Mouse (Mus musculus) limb, embryonic 14.5 days (tissue): ENCODE data around the gene Nanos2. TPM values are rescaled to one million over a fixed set of nuclear protein-coding genes. Genes with fewer than 3 reads are reported as not detected.

Source experiments
- ATAC-seq: fragments of 200-750 bp; cut with Nextera tagmentation; 2 replicates; pipeline ENCODE4 v1.8.0; 2017; ENCODE audit warnings: low read depth, moderate number of reproducible peaks, moderate TSS enrichment; ENCODE audit not compliant: low FRiP score
- DNase-seq: peaks from one replicate; pipeline ENCODE4 v3.0.0-alpha.2; 2015; ENCODE audit warnings: low spot score
- H3K27ac ChIP-seq: fragments of 300-500 bp; sonication (generic); replicated peaks from 2 replicates; pipeline ENCODE4 v1.5.1; 2014; ENCODE audit warnings: low read depth, mild to moderate bottlenecking, low read length, moderate library complexity, mixed read lengths
- H3K27me3 ChIP-seq: fragments of 300-500 bp; sonication (generic); 2 replicates; pipeline ENCODE4 v1.6.1; 2014; ENCODE audit warnings: low read length, mixed read lengths; ENCODE audit not compliant: control insufficient read depth, insufficient read depth
- H3K36me3 ChIP-seq: fragments of 300-500 bp; sonication (generic); 2 replicates; pipeline ENCODE4 v1.6.1; 2014; ENCODE audit warnings: mild to moderate bottlenecking, low read length, moderate library complexity, mixed read lengths; ENCODE audit not compliant: control insufficient read depth, insufficient read depth
- H3K4me1 ChIP-seq: fragments of 300-500 bp; sonication (generic); 2 replicates; pipeline ENCODE4 v1.6.1; 2014; ENCODE audit warnings: antibody characterized with exemption, low read length, mixed read lengths; ENCODE audit not compliant: control insufficient read depth, insufficient read depth
- H3K4me2 ChIP-seq: fragments of 300-500 bp; sonication (generic); replicated peaks from 2 replicates; pipeline ENCODE4 v1.6.1; 2014; ENCODE audit warnings: low read depth, mild to moderate bottlenecking, low read length, moderate library complexity; ENCODE audit not compliant: severe bottlenecking
- H3K4me3 ChIP-seq: fragments of 300-500 bp; sonication (generic); replicated peaks from 2 replicates; pipeline ENCODE4 v1.5.1; 2014; ENCODE audit warnings: low read length
- H3K9ac ChIP-seq: fragments of 300-500 bp; sonication (generic); 2 replicates; pipeline ENCODE4 v1.6.1; 2014; ENCODE audit warnings: mild to moderate bottlenecking, low read depth, low read length, moderate library complexity; ENCODE audit not compliant: severe bottlenecking
- H3K9me3 ChIP-seq: fragments of 300-500 bp; sonication (generic); 2 replicates; pipeline ENCODE4 v1.6.1; 2016; ENCODE audit warnings: low read length; ENCODE audit not compliant: control insufficient read depth
- POLR2A ChIP-seq: fragments of 200-500 bp; IDR thresholded peaks from 2 replicates; pipeline ENCODE4 v1.8.0; 2012; ENCODE audit warnings: inconsistent platforms, mild to moderate bottlenecking, moderate library complexity, borderline replicate concordance; ENCODE audit not compliant: insufficient read depth, insufficient read length; ENCODE audit errors: extremely low read depth
- WGBS: fragments of 180-500 bp; shearing (Covaris S2); extraction: QIAGEN DNeasy Blood & Tissue Kit; methylation state at CpG from one replicate; pipeline ENCODE4 v1.1.7; 2014; 5-methylcytosine and 5-hydroxymethylcytosine counted together
- polyA plus RNA-seq, 2 experiments: library from polyadenylated mRNA; depleted of rRNA in 1 of 2; stranded (reverse) in 1 of 2; unstranded in 1 of 2; fragments of >200 nt; fragmentation: Nextera tagmentation in 1 of 2; extraction: Ambion mirVana in 1 of 2; gene quantifications; 2 replicates each; pipeline versions ENCODE4 v1.2.1 to v1.2.3; 2012 to 2014

Nanos2 gene
- polyA plus RNA-seq, 2 experiments, result 0.06 TPM; not detected in 1

DNA sequence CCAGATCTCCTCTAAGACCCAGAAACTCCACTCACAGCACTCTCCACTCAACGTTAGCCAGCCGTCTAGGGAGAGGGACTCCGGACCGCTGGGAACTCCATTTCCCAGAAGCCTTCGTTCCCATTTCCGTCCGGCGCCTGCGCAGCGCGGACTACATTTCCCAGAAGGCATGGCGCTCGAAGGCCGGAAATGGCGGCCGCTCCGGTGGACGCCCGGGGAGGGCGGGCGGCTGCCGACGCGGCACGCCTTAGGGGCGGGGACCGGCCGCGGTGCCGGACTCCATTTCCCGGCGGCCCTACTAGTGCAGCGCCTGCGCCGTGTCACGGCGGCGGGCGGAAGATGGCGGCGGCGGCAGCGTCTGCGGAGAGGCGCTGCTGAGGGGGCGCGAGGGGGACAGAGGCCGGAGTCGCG is 36.9 kb downstream of the Nanos2 start, which contains the start of gene Sympk:
TSS of gene Sympk (plus strand) at position 282 of the 411 bp plus-strand sequence.
- Histone ChIP-seq H3K27ac (no peak within 1 kb of the TSS), H3K4me3 (peak within 1 kb of the TSS; percentile 75), H3K4me2 (peak within 1 kb of the TSS; percentile 62), H3K9ac (peak within 1 kb of the TSS; percentile 86), H3K9me3 (no peaks in the 10 kb centered on the region), H3K4me1 (peaks cover 9% of the 10 kb centered on the region; the same call in 1 of the 2 replicates), H3K36me3 (peaks cover 7% of the 10 kb centered on the region), H3K27me3 (peaks cover 32% of the 10 kb centered on the region)
- 0% methylated on average over 38 of the region's 50 CpGs for WGBS
- peak; percentile 50; the same call in 1 of the 2 replicates for TF ChIP-seq POLR2A
- DNase-seq (peak; percentile 97), ATAC-seq (peak; percentile 95)

DNA sequence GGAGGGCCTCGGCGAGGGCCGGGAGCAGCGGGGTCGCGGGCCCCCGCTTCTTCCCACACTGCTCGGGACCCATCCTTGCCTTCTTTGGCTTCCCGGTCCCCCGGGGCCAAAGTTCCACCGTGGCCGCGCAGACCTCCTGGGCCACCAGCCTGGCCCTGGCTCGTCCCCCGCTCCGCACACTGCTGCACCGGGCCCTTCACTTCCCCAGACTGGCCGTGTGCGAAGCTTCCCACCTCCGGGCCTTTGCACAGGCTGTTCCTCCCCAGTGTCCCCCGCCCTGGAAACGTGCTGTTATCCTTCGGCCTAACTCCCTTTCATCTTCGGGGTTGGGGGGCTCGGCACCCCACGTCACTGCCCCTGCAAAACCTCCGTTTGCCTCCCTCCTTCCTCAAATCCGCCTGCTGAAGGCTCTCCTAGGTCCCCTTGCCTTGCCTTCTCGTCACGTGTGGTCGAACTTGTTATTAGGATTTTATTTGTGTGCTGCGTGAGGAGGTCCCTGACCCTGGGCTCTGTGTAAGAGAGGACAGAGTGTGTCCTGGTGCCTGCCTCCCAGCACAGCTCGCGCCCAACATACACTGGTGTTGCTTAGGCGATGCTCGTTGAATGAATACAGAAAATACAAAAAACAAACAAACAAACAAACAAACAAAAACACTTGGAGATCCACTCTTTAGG is 37.5 kb downstream of the Nanos2 start:
- Histone ChIP-seq H3K9me3 (no peaks in the 10 kb centered on the region), H3K36me3 (peaks cover 13% of the 10 kb centered on the region), H3K27ac (no peak overlapping the region), H3K27me3 (peaks cover 32% of the 10 kb centered on the region), H3K4me2 (peak overlapping the region; percentile 62), H3K4me3 (peak overlapping the region; percentile 75), H3K4me1 (peaks cover 9% of the 10 kb centered on the region; the same call in 1 of the 2 replicates), H3K9ac (peak overlapping the region; percentile 86)
- DNase-seq (no peak), ATAC-seq (peak; percentile 35)
- 2% methylated on average over 25 of the region's 36 CpGs for WGBS
- TF ChIP-seq POLR2A, result no peak

DNA sequence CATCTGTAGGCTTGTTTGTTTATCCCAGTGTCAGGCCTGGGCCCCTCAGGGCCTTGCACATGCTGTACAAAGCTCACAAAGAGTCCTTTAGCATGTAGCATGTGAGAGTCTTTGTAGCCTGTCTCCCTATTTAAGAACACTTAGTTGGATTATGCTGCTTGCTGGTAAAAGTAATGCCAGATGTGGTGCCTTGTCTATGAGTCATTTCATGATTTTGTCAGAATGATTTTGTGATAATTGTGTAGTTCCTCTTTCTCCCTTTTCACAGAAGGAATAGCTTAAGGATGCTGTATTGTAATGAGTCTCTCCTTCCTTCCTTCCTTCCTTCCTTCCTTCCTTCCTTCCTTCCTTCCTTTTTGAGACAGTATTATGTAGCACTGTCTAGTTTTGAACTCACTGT is 40.9 kb downstream of the Nanos2 start:
- Histone ChIP-seq H3K27ac (no peak overlapping the region), H3K4me3 (no peak overlapping the region), H3K4me2 (no peak overlapping the region), H3K36me3 (peaks cover 45% of the 10 kb centered on the region), H3K27me3 (peaks cover 9% of the 10 kb centered on the region), H3K9ac (no peak overlapping the region), H3K9me3 (no peaks in the 10 kb centered on the region), H3K4me1 (peaks cover 9% of the 10 kb centered on the region; the same call in 1 of the 2 replicates)
- no peak for TF ChIP-seq POLR2A
- DNase-seq, result no peak
- no peak for ATAC-seq

DNA sequence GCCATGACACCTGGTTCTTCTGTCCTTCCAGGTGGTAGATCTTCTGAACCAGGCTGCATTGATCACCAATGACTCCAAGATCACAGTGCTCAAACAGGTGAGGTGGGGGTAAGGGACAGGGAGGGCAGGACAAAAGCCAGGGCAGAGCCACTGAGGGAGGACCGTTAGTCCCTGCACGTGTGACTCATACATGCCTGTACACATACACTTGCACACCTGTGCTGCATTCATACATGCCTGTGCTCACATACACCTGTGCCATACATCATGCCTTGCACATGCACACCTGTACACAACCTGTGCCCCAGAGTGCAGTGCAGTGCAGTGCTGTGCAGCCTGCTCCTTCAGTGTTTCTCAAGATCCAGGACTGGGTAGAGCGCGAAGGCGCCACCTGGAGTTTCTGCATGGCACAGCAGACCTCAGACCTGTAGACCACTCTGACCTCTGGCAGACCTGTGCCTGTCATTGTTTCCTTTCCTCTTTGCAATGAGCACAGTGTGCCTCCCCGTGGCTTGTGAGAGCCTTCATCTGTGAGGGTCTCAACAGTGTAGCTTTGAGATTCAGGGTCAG is 42.0 kb downstream of the Nanos2 start:
- TF ChIP-seq POLR2A, result no peak
- Histone ChIP-seq H3K9ac (no peak overlapping the region), H3K4me3 (no peak overlapping the region), H3K36me3 (peaks cover 54% of the 10 kb centered on the region), H3K4me2 (no peak overlapping the region), H3K9me3 (no peaks in the 10 kb centered on the region), H3K27me3 (no peaks in the 10 kb centered on the region), H3K4me1 (peaks cover 9% of the 10 kb centered on the region; the same call in 1 of the 2 replicates), H3K27ac (no peak overlapping the region)
- ATAC-seq (peak; percentile 31; the same call in 1 of the 2 replicates), DNase-seq (peak; percentile 37)
- WGBS, result 52% methylated on average over 6 of the region's 6 CpGs

DNA sequence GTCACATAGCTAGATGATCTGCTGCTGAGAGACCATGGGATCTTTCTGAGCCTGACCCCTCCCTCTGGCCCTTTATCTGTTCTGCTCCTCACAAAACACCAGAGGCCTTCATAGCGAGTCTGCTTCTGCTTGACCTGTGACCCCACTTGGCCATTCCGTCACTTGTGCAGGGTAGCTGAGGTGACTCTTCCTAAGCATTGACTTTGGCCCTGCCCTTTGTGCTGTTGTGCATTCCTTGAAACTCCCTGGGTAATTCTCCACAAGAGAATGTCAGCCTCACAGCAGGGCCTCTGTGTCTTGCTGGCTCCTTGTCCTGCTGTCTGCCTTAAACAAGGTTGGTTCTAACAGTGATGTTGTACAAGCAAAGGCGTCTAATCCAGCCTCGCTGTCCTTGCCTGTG is 44.4 kb downstream of the Nanos2 start:
- H3K27me3 ChIP-seq, result no peaks in the 10 kb centered on the region
- WGBS, result 88% methylated on average over 4 of the region's 4 CpGs
- no peaks in the 10 kb centered on the region for H3K4me1 ChIP-seq
- no peak overlapping the region for H3K27ac ChIP-seq
- H3K9ac ChIP-seq, result no peak overlapping the region
- H3K36me3 ChIP-seq, result peaks cover 79% of the 10 kb centered on the region
- H3K9me3 ChIP-seq, result no peaks in the 10 kb centered on the region
- no peak for TF ChIP-seq POLR2A
- no peak overlapping the region for H3K4me3 ChIP-seq
- ATAC-seq (no peak), DNase-seq (no peak)
- H3K4me2 ChIP-seq, result no peak overlapping the region

Other genes starting within 250 kb of the Nanos2 start
- gene Psg19, start 188.9 kb upstream of the Nanos2 start, polyA plus RNA-seq (2012; rRNA removed), result 0.05 and 0.25 TPM in 2 replicates
- not detected in 2 replicates for gene Psg19, start 188.9 kb upstream of the Nanos2 start, polyA plus RNA-seq (2014; fragmentation: Nextera tagmentation; extraction: Ambion mirVana)
- 0.47 and 0.48 TPM in 2 replicates for gene Psg17, start 165.8 kb upstream of the Nanos2 start, polyA plus RNA-seq (2012; rRNA removed)
- not detected in 2 replicates for gene Psg17, start 165.8 kb upstream of the Nanos2 start, polyA plus RNA-seq (2014; fragmentation: Nextera tagmentation; extraction: Ambion mirVana)
- 0.91 and 1.0 TPM in 2 replicates for gene Mill2, start 147.4 kb upstream of the Nanos2 start, polyA plus RNA-seq (2012; rRNA removed)
- gene Mill2, start 147.4 kb upstream of the Nanos2 start, polyA plus RNA-seq (2014; fragmentation: Nextera tagmentation; extraction: Ambion mirVana), result 0.21 TPM in 2 replicates
- gene Pglyrp1, start 116.1 kb upstream of the Nanos2 start, polyA plus RNA-seq (2012; rRNA removed), result 0.60 and 1.9 TPM in 2 replicates
- gene Pglyrp1, start 116.1 kb upstream of the Nanos2 start, polyA plus RNA-seq (2014; fragmentation: Nextera tagmentation; extraction: Ambion mirVana), result 1.3 and 1.9 TPM in 2 replicates
- gene Ccdc61, start 77.0 kb upstream of the Nanos2 start, polyA plus RNA-seq (2012; rRNA removed), result 46.7 and 50.1 TPM in 2 replicates
- 23.9 and 29.0 TPM in 2 replicates for gene Ccdc61, start 77.0 kb upstream of the Nanos2 start, polyA plus RNA-seq (2014; fragmentation: Nextera tagmentation; extraction: Ambion mirVana)
- 1.3 TPM in 2 replicates for gene Nova2, start 61.5 kb upstream of the Nanos2 start, polyA plus RNA-seq (2012; rRNA removed)
- gene Nova2, start 61.5 kb upstream of the Nanos2 start, polyA plus RNA-seq (2014; fragmentation: Nextera tagmentation; extraction: Ambion mirVana), result 0.37 and 0.57 TPM in 2 replicates
- gene Mypop, start 3.8 kb downstream of the Nanos2 start, polyA plus RNA-seq (2012; rRNA removed), result 13.6 and 19.3 TPM in 2 replicates
- gene Mypop, start 3.8 kb downstream of the Nanos2 start, polyA plus RNA-seq (2014; fragmentation: Nextera tagmentation; extraction: Ambion mirVana), result 5.3 and 5.7 TPM in 2 replicates
- gene Irf2bp1, start 16.6 kb downstream of the Nanos2 start, polyA plus RNA-seq (2012; rRNA removed), result 36.1 and 46.8 TPM in 2 replicates
- gene Irf2bp1, start 16.6 kb downstream of the Nanos2 start, polyA plus RNA-seq (2014; fragmentation: Nextera tagmentation; extraction: Ambion mirVana), result 34.2 and 37.3 TPM in 2 replicates
- gene Foxa3, start 36.1 kb downstream of the Nanos2 start, polyA plus RNA-seq (2012; rRNA removed), result 5.3 and 6.7 TPM in 2 replicates
- gene Foxa3, start 36.1 kb downstream of the Nanos2 start, polyA plus RNA-seq (2014; fragmentation: Nextera tagmentation; extraction: Ambion mirVana), result 3.1 and 3.2 TPM in 2 replicates
- 97.0 and 113 TPM in 2 replicates for gene Sympk, start 37.0 kb downstream of the Nanos2 start, polyA plus RNA-seq (2012; rRNA removed)
- 23.0 and 27.5 TPM in 2 replicates for gene Sympk, start 37.0 kb downstream of the Nanos2 start, polyA plus RNA-seq (2014; fragmentation: Nextera tagmentation; extraction: Ambion mirVana)
- gene Rsph6a, start 67.3 kb downstream of the Nanos2 start, polyA plus RNA-seq (2012; rRNA removed), result 0.04 and 0.12 TPM in 2 replicates
- not detected in 2 replicates for gene Rsph6a, start 67.3 kb downstream of the Nanos2 start, polyA plus RNA-seq (2014; fragmentation: Nextera tagmentation; extraction: Ambion mirVana)
- gene Dmwd, start 88.8 kb downstream of the Nanos2 start, polyA plus RNA-seq (2012; rRNA removed), result 126 and 167 TPM in 2 replicates
- 21.8 and 26.5 TPM in 2 replicates for gene Dmwd, start 88.8 kb downstream of the Nanos2 start, polyA plus RNA-seq (2014; fragmentation: Nextera tagmentation; extraction: Ambion mirVana)
- gene Dmpk, start 96.4 kb downstream of the Nanos2 start, polyA plus RNA-seq (2012; rRNA removed), result 143 and 177 TPM in 2 replicates
- 33.1 and 37.1 TPM in 2 replicates for gene Dmpk, start 96.4 kb downstream of the Nanos2 start, polyA plus RNA-seq (2014; fragmentation: Nextera tagmentation; extraction: Ambion mirVana)
- 103 and 157 TPM in 2 replicates for gene Six5, start 107.2 kb downstream of the Nanos2 start, polyA plus RNA-seq (2012; rRNA removed)
- 19.1 and 20.3 TPM in 2 replicates for gene Six5, start 107.2 kb downstream of the Nanos2 start, polyA plus RNA-seq (2014; fragmentation: Nextera tagmentation; extraction: Ambion mirVana)
- 7.0 and 7.7 TPM in 2 replicates for gene Gm4969, start 131.0 kb downstream of the Nanos2 start, polyA plus RNA-seq (2012; rRNA removed)
- gene Gm4969, start 131.0 kb downstream of the Nanos2 start, polyA plus RNA-seq (2014; fragmentation: Nextera tagmentation; extraction: Ambion mirVana), result 2.5 and 4.0 TPM in 2 replicates
- 10.6 and 14.6 TPM in 2 replicates for gene Fbxo46, start 132.5 kb downstream of the Nanos2 start, polyA plus RNA-seq (2012; rRNA removed)
- gene Fbxo46, start 132.5 kb downstream of the Nanos2 start, polyA plus RNA-seq (2014; fragmentation: Nextera tagmentation; extraction: Ambion mirVana), result 9.9 and 11.2 TPM in 2 replicates
- gene Qpctl, start 161.9 kb downstream of the Nanos2 start, polyA plus RNA-seq (2012; rRNA removed), result 13.2 and 15.6 TPM in 2 replicates
- 11.1 and 12.1 TPM in 2 replicates for gene Qpctl, start 161.9 kb downstream of the Nanos2 start, polyA plus RNA-seq (2014; fragmentation: Nextera tagmentation; extraction: Ambion mirVana)
- 71.9 and 151 TPM in 2 replicates for gene Snrpd2, start 162.3 kb downstream of the Nanos2 start, polyA plus RNA-seq (2012; rRNA removed)
- 130 and 143 TPM in 2 replicates for gene Snrpd2, start 162.3 kb downstream of the Nanos2 start, polyA plus RNA-seq (2014; fragmentation: Nextera tagmentation; extraction: Ambion mirVana)
- 1.1 and 1.4 TPM in 2 replicates for gene Gipr, start 178.7 kb downstream of the Nanos2 start, polyA plus RNA-seq (2012; rRNA removed)
- 0.32 TPM in 1 of 2 replicates, not detected in the other for gene Gipr, start 178.7 kb downstream of the Nanos2 start, polyA plus RNA-seq (2014; fragmentation: Nextera tagmentation; extraction: Ambion mirVana)
- gene Eml2, start 189.0 kb downstream of the Nanos2 start, polyA plus RNA-seq (2012; rRNA removed), result 38.5 and 49.9 TPM in 2 replicates
- gene Eml2, start 189.0 kb downstream of the Nanos2 start, polyA plus RNA-seq (2014; fragmentation: Nextera tagmentation; extraction: Ambion mirVana), result 1.5 and 3.6 TPM in 2 replicates
- 9.2 and 15.5 TPM in 2 replicates for gene Gpr4, start 225.1 kb downstream of the Nanos2 start, polyA plus RNA-seq (2012; rRNA removed)
- gene Gpr4, start 225.1 kb downstream of the Nanos2 start, polyA plus RNA-seq (2014; fragmentation: Nextera tagmentation; extraction: Ambion mirVana), result 4.0 and 4.4 TPM in 2 replicates
- 19.6 and 23.6 TPM in 2 replicates for gene Opa3, start 240.9 kb downstream of the Nanos2 start, polyA plus RNA-seq (2012; rRNA removed)
- gene Opa3, start 240.9 kb downstream of the Nanos2 start, polyA plus RNA-seq (2014; fragmentation: Nextera tagmentation; extraction: Ambion mirVana), result 27.5 and 31.7 TPM in 2 replicates